Mouse (Mus musculus) fibroblast of lung, adult 2 months (primary cell): ENCODE data around the gene Hoxc12.

ENCODE experiments used
- DNase-seq: peaks from one replicate; pipeline ENCODE4 v3.0.0-alpha.2; 2011; ENCODE audit warnings: low read depth

Gene Hoxc12

DNA sequence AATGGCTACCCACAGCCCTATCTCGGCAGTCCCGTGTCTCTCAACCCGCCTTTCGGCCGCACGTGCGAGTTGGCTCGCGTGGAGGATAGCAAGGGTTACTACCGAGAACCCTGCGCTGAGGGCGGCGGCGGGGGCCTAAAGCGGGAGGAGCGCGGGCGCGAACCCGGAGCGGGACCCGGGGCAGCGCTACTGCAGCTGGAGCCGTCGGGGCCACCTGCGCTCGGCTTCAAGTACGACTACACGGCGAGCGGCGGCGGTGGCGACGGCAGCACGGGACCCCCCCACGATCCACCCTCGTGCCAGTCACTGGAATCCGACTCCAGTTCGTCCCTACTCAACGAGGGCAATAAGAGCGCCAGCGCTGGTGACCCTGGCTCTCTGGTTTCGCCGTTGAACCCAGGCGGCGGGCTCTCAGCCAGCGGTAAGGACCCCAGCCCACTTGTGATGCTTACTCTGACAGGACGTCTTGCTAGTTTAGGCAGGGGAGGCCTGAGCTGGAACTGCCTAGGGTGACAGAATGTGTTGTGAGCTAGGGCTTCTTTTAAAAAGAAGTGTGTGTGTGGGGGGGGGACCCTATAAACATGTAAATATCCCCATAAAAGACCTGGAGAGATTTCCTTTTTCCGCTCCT lies 594 bp downstream of the Hoxc12 start:
- no peak for DNase-seq

DNA sequence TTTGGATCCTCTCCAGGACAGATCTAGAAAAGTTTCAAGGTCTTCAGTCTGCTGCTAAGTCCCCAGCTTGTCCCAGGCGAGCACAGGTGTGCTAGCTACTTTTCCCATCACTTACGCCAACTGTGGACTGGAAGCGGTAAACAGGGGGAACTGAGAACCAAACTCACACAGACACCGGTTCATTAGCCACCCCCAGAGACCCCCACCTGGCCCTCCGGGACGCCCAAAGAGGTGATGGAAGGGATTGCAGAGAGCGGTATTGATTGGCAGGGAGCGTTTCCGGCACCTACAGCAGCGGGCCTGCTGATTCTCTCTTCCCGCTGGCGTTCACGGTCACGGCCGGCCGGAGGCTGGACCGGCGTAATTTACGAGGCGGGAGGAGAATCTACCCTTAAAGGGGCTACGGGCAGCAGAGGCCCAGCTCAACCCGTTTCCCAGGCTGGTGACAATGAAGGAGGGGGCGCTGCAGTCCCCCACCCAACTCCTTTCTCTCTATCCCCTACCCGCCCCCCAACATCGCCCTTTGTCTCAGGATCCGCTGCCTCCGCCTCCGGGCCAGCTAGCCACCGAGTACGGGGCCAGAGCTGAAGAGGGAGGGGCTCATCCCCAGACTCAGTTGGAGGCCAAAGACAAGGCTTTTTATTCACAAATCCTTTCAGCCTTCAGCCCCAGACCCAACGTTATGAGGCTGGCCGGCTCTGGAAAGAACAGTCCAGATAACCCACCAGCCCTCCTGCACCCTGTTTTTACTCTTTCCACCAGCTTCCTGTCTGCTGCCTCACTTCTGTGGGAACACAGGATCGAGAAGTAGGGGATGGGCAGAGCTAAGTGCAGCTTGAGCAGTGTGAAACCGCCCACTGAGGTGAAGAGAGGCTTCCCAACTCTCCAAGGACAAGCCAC lies 2.9 kb downstream of the Hoxc12 start:
- DNase-seq, result no peak

DNA sequence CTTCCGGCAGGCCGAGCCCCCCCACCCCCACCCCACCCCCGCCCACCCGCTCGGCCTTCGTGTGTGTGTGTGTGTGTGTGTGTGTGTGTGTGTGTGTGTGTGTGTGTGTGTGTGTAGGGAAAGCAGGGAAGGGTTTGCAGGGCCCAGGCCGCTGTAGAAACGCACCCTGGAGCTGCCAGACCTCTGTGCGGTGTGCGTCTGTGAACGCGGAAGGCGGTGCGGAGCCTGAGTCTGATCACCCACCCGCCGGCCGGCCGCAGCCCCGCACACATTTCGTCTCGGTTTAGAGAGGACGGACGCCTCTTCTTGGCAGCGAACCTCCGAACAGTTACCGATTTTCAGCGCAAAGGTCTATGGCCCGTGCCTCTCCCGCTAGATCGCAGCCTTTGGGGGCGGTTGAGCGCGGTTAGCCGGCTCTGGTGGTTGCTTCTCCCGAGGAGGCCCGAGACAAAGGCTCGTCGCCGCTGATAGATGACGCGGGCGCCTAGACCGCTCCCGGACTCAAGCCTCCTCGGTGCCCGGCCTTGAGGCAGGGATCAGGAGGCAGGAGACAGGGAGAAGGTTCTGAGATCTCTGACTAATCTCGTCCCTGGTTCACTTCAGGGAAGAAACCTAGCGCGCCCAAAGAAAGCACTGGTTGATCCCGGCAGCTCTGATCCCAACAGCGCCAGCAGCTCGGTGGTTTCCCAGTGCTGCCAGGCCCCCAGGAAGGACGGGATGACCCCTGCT lies 6.3 kb downstream of the Hoxc12 start:
- DNase-seq, result no peak

DNA sequence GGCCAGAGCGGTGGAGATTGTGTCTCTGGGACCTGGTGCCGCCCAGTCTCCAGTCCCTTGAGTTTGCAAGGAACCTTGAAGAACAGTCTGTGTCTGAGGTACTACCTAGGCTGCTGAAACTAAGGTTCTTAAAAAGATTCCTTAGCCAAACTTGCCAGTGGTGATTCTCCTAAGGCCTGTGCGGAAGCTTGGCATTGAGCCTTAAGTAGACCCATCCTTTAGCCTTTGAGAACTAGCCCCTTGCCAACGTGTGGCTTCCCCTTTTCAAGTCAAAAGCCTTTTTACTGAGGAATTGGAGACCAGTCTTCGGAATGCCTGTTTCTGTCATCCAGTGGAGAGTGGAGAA lies 6.9 kb downstream of the Hoxc12 start:
- no peak for DNase-seq

DNA sequence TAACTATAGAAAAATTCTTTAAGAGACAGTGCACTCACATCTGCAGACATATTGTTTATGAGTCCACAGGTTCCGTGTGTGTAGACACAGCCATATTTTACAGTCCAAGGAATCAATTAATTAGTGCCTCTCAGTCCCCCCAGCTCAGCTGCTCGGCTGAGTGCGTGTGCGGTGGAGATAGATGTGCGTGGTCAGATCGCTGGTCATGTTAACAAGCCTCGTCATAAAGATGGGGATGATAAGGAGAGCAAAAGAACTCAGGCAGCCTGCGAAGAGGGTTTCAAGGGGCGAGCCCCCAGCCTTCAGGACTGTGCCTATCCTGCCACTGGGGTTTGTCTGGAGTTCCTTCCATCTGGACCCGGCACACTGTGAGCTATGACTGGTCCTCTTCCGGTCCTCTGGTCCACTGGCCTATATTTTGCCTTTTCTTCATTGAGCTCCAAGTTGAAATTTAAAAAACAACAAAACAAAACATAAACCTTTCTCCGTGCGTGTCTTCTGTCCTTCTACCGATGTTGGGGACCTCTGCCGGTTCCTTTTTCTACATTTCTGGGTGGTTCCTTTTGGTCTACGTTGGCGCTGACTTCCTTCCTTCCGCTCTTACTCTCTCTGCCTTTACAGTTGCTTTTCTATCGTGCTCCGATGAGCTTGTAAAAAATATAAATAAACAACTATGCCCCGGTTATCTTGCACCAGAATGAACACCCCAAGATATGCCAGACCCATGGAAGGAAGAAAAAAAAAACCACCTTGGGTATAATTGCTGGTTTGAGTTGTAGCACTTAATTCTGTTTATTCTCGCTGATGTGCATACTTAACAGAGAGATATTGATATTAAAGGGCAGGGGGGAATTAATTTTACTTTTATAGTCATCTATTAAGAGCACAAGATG lies 8.9 kb downstream of the Hoxc12 start:
- no peak for DNase-seq

DNA sequence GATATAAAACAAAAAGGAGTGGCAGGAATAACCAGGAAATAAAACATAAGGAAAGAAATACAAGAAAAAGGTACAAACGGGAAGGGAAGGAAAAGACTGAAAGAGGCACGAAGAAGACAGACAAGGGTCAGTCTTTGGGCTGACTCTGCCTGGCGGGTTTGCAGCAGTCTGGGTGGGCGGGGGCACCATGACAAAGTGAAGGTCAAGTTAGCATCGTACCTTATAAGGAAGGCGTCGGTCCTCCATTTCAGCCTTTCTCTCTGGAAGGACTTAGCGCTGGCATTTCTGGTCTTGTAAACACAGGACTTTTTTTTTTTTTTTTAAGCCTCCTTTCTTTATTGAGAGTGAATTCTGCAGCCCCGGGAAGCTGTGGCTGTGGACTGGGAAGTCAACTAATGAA lies 10.7 kb downstream of the Hoxc12 start:
- no peak for DNase-seq

DNA sequence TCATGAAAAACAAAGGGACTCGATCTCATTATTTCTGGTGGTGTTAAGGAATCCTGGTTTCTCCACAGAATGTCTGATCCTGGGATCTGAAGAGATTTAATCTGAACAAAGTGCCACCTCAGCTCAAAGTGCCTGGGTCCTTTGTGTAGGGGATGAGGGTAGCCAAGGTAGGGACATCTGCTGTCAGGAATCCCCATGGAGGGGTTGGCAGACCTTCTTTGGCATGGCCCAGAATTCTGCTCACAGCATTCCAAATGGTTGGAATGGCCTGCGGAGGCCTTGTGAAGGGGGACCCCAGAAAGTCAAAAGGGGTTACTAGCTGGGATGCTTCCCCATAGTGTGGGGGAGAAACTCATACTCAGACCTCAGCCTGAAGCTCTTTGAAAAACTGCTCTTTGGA lies 12.3 kb downstream of the Hoxc12 start:
- DNase-seq, result no peak

DNA sequence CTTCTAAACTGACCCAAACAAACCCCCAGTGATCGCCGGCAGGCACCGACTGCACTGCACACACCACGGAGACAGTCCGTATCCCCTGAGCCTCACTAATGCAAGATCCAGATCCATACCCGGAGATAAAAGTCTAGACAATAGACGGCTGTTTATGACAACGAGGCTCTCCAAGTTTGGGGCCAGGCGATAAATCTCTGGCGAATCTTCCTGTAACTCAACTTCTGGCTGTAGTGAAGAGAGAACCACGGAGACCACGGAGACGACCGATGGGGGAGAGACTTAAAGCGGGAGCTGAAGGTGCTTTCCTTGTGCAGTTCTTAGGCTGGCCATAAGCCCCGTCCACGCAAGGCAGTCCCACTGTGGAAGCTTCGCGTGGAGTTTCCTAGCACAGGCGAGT lies 13.1 kb downstream of the Hoxc12 start:
- DNase-seq, result no peak

DNA sequence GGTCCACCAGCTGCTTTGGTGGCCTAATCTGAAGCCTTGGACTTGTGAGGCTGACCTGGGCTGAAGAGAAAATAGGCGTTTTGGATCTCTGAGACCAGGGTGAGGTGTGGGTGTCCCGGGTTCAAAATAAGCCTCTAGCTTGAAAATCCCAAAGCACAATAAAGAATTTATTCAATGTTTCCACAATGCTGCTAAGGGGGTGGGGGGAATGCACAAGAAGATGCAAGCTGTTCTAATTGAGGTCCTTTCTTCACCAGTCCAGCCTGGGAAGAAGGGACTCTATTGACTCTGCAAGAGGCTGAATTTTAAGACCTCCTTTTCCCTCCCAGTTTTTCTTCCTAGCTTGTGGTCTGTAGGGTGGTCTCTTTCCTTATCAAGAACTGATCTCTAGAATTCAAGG lies 14.3 kb downstream of the Hoxc12 start:
- DNase-seq, result no peak

DNA sequence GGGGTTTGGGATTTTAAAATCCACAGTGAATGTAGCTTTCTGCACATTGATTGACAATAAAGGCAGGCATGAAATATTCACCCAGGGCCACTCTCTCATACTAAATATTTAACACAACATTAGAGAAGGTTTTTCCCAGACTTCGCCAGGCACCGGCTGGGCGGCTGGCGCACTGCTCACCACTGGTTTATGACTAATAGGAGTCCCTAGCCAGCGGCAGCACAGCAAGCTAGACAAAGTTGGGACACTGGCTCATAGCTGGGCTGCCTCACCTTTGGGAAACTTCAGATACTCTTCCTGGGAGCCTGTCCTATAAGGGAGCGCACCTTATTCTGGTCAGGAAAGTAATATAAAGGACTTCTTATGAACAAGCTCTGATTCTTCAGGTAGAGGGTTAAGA lies 17.0 kb downstream of the Hoxc12 start:
- no peak for DNase-seq

DNA sequence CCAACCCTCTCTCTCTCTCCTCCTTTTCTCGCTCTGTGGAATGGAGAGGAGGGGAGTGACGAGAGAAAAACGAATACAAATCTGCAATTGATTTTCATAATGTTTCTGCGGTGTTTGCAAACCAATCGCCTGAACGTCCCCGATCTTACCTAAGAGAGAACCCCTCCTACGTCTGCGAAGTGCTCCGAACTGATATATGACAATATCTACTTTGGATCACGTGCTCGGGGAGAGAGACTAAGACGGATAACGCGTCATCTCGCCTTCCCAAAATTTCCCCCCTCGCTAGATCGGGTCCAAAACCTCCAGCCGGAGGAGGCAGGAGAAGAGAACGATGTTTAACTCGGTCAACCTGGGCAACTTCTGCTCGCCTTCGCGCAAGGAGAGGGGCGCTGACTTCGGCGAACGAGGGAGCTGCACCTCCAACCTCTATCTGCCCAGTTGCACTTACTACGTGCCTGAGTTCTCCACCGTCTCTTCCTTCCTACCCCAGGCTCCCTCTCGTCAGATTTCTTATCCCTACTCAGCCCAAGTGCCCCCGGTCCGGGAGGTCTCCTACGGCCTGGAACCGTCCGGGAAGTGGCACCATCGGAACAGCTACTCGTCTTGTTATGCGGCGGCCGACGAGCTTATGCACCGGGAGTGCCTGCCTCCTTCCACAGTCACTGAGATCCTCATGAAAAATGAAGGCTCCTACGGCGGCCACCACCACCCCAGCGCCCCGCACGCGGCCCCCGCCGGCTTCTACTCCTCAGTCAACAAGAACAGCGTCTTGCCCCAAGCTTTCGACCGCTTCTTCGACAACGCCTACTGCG lies 17.8 kb downstream of the Hoxc12 start, which contains the start of gene Hoxc11:
TSS of gene Hoxc11 (plus strand) at position 236 of the 815 bp plus-strand sequence.
- no peak for DNase-seq

DNA sequence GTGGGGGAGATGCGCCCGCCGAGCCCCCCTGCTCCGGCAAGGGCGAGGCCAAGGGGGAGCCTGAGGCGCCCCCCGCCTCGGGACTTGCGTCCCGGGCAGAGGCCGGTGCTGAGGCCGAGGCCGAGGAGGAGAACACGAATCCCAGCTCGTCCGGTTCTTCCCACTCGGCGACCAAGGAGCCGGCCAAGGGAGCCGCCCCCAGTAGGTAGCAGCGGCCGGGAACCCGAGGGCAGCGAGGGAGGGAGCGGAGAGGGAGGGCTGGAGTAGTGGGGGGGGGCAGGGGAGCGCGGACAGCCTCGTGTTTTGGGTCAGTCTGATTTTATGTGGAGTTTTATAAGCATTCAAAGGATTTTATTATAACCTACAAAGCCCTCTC lies 18.4 kb downstream of the Hoxc12 start:
- DNase-seq, result no peak

DNA sequence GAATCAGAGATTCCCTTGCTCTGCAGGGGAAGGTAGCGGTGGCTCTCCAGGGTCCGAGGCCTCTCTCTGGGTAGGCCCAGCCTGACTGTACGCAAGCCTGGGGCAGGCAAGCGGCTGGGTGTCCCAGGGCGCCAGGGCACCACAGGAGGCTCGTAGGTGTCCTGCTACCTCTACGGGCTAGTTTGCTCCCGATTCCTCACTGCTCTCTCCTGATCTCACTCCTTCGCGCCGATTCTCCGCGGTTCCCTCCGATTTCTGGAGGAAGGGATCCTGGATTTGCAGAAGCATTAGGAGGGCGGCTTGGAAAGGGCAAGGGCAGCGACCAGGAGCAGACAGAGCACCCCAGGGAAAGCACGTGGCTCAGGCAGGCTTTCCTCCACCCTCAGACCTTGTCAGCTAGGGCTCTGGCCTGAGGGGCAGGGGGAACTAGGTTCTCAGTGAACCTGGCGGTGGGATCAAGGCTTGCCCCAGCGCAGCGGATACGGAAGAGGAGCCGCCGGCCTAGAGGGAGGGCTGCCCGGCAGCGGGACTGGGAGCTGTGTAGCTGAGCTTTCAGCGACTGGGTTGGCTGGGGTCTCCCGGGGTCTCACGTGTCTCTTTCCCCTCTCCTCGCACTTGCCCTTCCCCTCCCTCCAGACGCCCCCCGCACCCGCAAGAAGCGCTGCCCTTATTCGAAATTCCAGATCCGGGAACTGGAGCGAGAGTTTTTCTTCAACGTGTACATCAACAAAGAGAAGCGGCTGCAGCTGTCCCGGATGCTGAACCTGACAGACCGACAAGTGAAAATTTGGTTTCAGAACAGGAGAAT lies 19.5 kb downstream of the Hoxc12 start:
- no peak for DNase-seq

DNA sequence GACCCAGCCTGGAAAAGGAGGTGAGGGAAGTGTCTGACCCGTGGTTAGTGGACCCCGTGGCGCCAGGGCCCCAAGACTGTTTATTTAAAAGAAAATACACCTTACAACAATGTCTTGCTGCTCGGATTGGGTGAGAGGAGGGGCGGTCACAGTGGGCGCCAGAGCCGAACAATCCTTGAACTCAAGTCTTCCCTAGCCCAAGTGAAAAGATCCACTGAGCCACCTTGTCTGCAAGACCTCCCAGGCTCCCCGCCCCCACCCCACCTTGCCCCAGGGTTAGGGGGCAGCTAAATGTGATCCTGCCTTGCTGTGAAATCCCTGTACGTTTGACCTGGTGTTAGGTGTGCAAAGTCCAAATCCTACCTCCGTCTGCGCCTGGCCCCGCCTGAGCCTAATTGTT lies 20.3 kb downstream of the Hoxc12 start:
- DNase-seq, result no peak

DNA sequence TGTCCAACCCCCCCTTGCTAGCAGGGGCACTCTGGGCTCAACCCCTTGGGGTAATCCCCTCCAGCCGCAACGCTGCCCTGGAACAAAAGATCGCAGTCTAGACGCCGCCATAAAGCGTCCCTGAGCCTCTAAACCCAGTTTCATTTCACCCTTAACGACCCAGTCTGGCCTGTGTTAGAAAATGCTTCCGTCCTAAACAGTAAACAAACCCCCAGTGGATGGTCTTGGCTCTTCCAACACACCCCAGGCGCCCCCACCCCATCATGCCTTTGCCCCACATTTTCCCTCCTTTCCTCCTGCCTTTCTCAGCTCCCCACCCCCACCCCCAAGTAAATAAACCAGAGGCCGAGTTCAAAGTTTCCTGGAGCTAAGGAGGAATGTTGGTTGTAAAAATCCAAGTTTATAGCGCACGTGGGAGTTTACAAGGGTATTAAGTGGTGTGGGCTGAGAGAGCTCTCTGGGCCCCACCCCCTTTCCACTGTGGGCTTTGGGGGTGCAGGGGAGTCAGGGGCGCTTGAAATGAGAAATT lies 23.2 kb downstream of the Hoxc12 start:
- no peak for DNase-seq

DNA sequence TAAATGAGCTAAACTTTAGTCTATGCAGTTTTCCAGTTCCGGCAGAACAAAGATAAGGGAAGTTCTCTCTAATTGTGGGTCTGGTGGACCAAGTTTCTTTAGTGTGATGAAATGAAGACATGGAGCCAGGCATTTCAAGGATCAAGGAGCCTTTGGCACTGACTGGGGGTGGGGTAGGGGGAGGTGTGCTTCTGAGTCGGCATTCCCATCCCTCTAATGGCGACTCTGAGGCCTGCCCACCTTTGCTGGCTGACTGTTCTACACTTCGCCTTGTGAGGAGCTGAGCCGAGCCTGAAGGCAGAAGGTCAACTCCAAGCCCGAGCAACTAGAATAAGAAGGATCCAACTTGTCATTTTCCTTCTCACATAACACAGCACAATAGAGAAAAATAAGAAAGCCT lies 25.2 kb downstream of the Hoxc12 start:
- no peak for DNase-seq

DNA sequence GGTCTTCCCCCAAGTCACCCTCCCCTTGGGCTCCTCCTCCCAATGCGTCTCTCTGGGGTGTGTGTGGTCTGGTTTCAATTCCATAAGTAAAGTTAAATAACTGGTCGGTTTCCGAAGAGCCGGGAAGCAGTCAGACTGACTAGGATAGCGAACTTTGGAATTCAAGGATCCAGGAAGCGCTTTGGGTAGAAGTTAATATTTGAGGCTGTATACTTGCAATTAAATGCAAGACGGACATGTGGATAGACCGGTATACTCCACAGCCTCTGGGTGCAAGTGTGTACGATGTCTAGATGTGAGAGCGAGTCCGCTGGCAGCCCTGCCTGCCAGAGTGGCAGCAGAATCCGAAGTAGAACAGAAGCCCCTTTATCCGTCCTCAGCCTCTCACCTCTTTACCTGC lies 25.9 kb downstream of the Hoxc12 start:
- no peak for DNase-seq

DNA sequence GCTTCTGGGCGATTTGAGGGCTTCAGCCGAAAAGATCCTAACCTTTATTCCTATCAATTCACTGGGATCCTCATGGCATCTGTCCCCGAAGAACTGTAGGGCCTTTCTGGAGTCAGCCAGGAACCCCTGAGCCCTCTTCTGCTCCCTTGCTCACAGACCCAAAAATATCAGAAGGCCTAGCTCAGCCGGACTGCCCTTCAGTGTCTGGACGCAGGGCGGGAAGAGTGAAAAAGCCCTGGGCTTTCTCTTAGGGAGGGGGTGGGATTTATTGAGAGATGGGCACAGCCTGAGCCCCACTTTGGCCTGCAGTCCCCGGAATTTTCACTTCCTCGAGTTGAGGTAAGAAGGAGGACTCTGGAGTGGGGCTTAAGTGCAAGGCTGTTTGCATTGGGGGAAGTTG lies 26.7 kb downstream of the Hoxc12 start:
- no peak for DNase-seq

DNA sequence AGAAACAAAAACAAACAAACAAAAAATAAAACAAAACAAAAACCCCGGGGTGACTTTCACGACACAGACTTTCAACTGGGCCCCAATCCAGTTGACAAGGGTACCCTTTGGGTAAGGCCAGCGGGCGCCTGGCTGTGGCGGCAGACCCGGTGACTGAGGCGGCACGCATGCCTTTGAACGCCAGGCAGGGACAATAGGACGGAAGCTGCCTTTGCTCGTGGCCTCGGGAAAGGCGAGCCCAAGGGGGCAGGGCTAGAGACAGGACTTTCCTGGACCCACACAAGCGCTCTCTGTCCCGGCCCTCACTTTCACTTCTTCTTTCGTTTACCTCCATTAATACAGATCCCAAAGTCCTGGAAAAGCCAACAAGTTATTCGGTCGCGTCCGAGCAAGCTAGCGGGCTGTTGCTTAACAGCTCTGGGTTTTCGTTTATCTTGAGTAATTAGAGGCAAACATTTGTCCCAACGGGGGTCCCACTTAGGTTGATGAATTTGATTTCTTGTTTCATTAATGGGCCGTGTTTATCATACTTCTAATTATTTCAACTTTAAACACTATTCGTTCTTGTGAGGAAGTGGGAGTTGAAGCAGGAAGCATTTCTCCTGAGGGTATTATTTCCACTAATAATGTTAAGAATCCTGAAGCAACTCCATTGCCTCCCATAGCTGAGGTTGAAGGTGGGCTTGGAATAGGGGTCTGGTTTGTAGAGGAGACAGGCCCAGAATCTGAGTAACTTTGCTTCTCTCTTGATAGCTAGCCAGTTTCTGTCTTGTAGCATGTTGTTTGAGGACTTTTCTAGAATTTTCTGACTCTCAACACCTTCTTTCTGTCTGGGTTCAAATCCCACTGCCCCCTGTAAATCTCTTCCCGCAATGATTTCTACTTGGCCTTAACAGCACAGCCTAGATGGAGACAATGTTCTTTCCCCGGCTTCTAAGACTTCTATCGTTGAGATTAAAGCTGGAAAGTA lies 27.4 kb downstream of the Hoxc12 start:
- DNase-seq, result no peak
